8 mouse cellular contexts compared by ENCODE assay signal in genomic region chr12:100185897-100186296, GRCm38 (mm10). TPM values are rescaled to one million over a fixed set of nuclear protein-coding genes. Genes with fewer than 3 reads are reported as not detected.
A peak's percentile ranks its signal among the peaks of the same experiment; 100 is the strongest.
DNase-seq lines count a peak whose midpoint lies in the region; ATAC-seq lines count a peak whose summit lies in the region.

No protein-coding gene starts in this region.

- 84% methylated on average over 7 of the region's 7 CpGs for whole genome bisulfite sequencing in forebrain, embryonic 10.5 days
- 70% methylated on average over 7 of the region's 7 CpGs for WGBS in forebrain, embryonic 12.5 days

- peak overlapping the region; percentile 66; the same call in 1 of the 2 replicates for H3K4me3 ChIP-seq in forebrain, embryonic 10.5 days
- H3K4me3 ChIP-seq in forebrain, embryonic 12.5 days (replicated peaks): no peak overlapping the region

- no peak for DNase-seq in forebrain, embryonic 10.5 days (ENCODE audit: extremely low spot score, low spot score)
- DNase-seq in right cerebral cortex, postnatal 4 days: peak; percentile 27
- no peak for DNase-seq in right cerebral cortex, postnatal 36 days (ENCODE audit: low spot score in 2 of 2)
- DNase-seq in lung, postnatal 25 days (ENCODE audit: low spot score): peak; percentile 46
- no peak for DNase-seq in B cell, adult 2 months
- DNase-seq in left cerebral cortex, adult 9 months (ENCODE audit: low spot score in 2 of 2): no peak
- DNase-seq in kidney, postnatal 14 days: no peak

- H3K4me2 ChIP-seq in forebrain, embryonic 12.5 days: no peak overlapping the region

- H3K9ac ChIP-seq in forebrain, embryonic 12.5 days: no peak overlapping the region

- ATAC-seq in forebrain, embryonic 12.5 days (ENCODE audit: low FRiP score): no peak

- peak overlapping the region; percentile 97 for H3K27ac ChIP-seq in forebrain, embryonic 10.5 days
- no peak overlapping the region for H3K27ac ChIP-seq in forebrain, embryonic 12.5 days

- peaks cover 4% of the 10 kb centered on the region for H3K9me3 ChIP-seq in forebrain, embryonic 10.5 days
- H3K9me3 ChIP-seq in forebrain, embryonic 12.5 days: no peaks in the 10 kb centered on the region; the same call in 1 of the 2 replicates

- H3K27me3 ChIP-seq in forebrain, embryonic 10.5 days (ENCODE audit: poor library complexity, severe bottlenecking): no peaks in the 10 kb centered on the region
- no peaks in the 10 kb centered on the region for H3K27me3 ChIP-seq in forebrain, embryonic 12.5 days

- H3K36me3 ChIP-seq in forebrain, embryonic 10.5 days (replicated peaks): no peaks in the 10 kb centered on the region
- H3K36me3 ChIP-seq in forebrain, embryonic 12.5 days (replicated peaks): no peaks in the 10 kb centered on the region

- H3K4me1 ChIP-seq in forebrain, embryonic 10.5 days: peaks cover 24% of the 10 kb centered on the region
- H3K4me1 ChIP-seq in forebrain, embryonic 12.5 days: peaks cover 11% of the 10 kb centered on the region; the same call in 1 of the 2 replicates

RNA-seq across cellular contexts. Expression of gene Calm1, which starts 13.3 kb away (rescaled TPM):
- polyA plus RNA-seq in forebrain, embryonic 10.5 days (2016; fragmentation: Nextera tagmentation; extraction: Ambion mirVana): 1,249 and 1,251 TPM in 2 replicates
- polyA plus RNA-seq in forebrain, embryonic 12.5 days (2016; fragmentation: Nextera tagmentation; extraction: Ambion mirVana): 1,646 and 1,801 TPM in 2 replicates

RNA-seq across cellular contexts. Expression of gene Nrde2, which starts 26.4 kb away (rescaled TPM):
- 12.9 and 15.5 TPM in 2 replicates for polyA plus RNA-seq in forebrain, embryonic 10.5 days (2016; fragmentation: Nextera tagmentation; extraction: Ambion mirVana)
- 14.9 and 16.8 TPM in 2 replicates for polyA plus RNA-seq in forebrain, embryonic 12.5 days (2016; fragmentation: Nextera tagmentation; extraction: Ambion mirVana)

Comparison
In these comparisons a context has a peak if more than half of its experiments do, and no peak if none do; other contexts are left out.
1. DNase-seq: peak in right cerebral cortex, postnatal 4 days (single experiment) and lung, postnatal 25 days (single experiment); none in forebrain, embryonic 10.5 days (single experiment), right cerebral cortex, postnatal 36 days (0 of 2), B cell, adult 2 months (0 of 2), left cerebral cortex, adult 9 months (0 of 2) and kidney, postnatal 14 days (single experiment).